Mouse (Mus musculus): Measurements from ENCODE around the gene F2. TPM values are rescaled to one million over a fixed set of nuclear protein-coding genes. Genes with fewer than 3 reads are reported as not detected.

Gene F2
- polyA plus RNA-seq (2012; rRNA removed; ENCODE audit: low replicate concordance) = 0.22 and 5.5 TPM in 2 replicates

GRCm38 (mm10) chr2:91636229-91636628 is at the start of gene F2:
Gene F2, minus strand, starts transcription at chr2:91636414.

GRCm38 (mm10) chr2:91649553-91650359 is 13.5 kb upstream of the F2 start, which contains the start of the genes Zfp408 and Arhgap1:
Gene Zfp408, minus strand, starts transcription at chr2:91649791.
Gene Arhgap1, plus strand, starts transcription at chr2:91649860.

Other genes starting within 250 kb of the F2 start
- gene 1110051M20Rik, start 191.7 kb downstream of the F2 start, polyA plus RNA-seq (2012; rRNA removed; ENCODE audit: low replicate concordance) = 9.0 and 19.7 TPM in 2 replicates
- 2.4 and 5.1 TPM in 2 replicates for gene Lrp4, start 178.9 kb downstream of the F2 start, polyA plus RNA-seq (2012; rRNA removed; ENCODE audit: low replicate concordance)
- 3.2 and 8.1 TPM in 2 replicates for gene Ckap5, start 109.7 kb downstream of the F2 start, polyA plus RNA-seq (2012; rRNA removed; ENCODE audit: low replicate concordance)
- gene Zfp408, start 13.4 kb upstream of the F2 start, polyA plus RNA-seq (2012; rRNA removed; ENCODE audit: low replicate concordance) = 14.8 and 23.3 TPM in 2 replicates
- 108 and 123 TPM in 2 replicates for gene Arhgap1, start 13.4 kb upstream of the F2 start, polyA plus RNA-seq (2012; rRNA removed; ENCODE audit: low replicate concordance)
- gene Atg13, start 74.2 kb upstream of the F2 start, polyA plus RNA-seq (2012; rRNA removed; ENCODE audit: low replicate concordance) = 28.3 and 43.6 TPM in 2 replicates
- 1.9 and 3.8 TPM in 2 replicates for gene Harbi1, start 74.4 kb upstream of the F2 start, polyA plus RNA-seq (2012; rRNA removed; ENCODE audit: low replicate concordance)
- gene Ambra1, start 93.7 kb upstream of the F2 start, polyA plus RNA-seq (2012; rRNA removed; ENCODE audit: low replicate concordance) = 21.8 and 21.9 TPM in 2 replicates

All from mammary gland, adult 2 months (tissue).